Comparison of ENCODE assay signal across 9 mouse cellular contexts in the genomic region with DNA sequence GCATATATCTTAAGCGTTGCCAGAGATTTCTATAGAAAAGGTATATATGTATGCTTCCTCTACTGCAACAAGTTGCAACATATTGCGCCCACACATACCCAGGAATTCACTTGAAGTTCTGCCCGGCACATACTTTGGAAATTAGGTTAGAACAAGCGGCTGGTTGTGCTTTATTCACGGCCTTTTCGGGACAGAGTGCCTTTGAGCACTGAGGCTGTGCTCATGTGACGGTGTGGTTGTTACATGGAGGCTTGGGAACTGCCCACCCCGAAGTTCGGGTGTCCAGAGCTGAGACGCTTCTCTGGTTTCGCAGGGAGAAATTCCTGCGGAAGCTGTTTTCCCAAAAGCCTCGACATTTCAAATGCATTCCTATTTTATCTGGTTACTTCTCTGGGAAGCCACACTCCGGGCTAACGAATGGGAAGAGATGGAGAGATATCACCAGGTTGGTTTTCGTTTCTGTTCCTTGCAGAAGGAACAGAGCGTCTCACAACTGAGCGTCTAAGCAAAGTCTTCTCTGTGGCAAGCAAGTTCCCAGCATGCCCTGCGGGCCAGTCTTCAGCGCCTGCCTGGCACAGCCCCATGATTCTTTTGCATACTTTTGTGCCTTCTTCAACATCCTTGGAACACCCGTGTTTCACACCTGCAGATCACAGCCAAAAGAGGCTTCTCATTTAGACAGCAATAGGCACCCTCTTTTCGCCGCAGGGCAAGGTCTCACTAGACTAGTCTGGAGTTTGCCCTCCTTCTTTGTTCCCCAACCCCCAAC. TPM values are rescaled to one million over a fixed set of nuclear protein-coding genes. Genes with fewer than 3 reads are reported as not detected.
DNase-seq lines count a peak whose midpoint lies in the region; ATAC-seq and TF ChIP-seq lines count a peak whose summit lies in the region.
"Had no signal": no experiment of that assay in that cellular context is flagged by ENCODE, and none has a peak within 500 bp of the region (broad histone marks: within the 10 kb centered on the region; RNA-seq: fewer than 3 reads in every experiment).

No protein-coding gene starts in this region.

- no peaks in the 10 kb centered on the region for H3K36me3 ChIP-seq in liver, embryonic 11.5 days (ENCODE audit: control insufficient read depth, insufficient read depth, low read length)
- H3K36me3 ChIP-seq in stomach, postnatal 0 days (ENCODE audit: control insufficient read depth, insufficient read depth, low read length), result no peaks in the 10 kb centered on the region
- H3K36me3 ChIP-seq: neural tube, embryonic 13.5 days had no signal

- peak; percentile 57 for DNase-seq in 3T3-L1 (ENCODE audit: low read depth, low spot score)
- peak; percentile 31 for DNase-seq in heart, postnatal 4 days
- DNase-seq in liver, embryonic 11.5 days (ENCODE audit: low spot score), result no peak
- peak; percentile 61 for DNase-seq in stomach, postnatal 0 days (ENCODE audit: low spot score)
- DNase-seq in layer of hippocampus, adult 9-11 months, result no peak
- DNase-seq in gastrocnemius, postnatal 36 days, result no peak
- no peak for DNase-seq in embryo, embryonic 11 days

- H3K4me3 ChIP-seq in liver, embryonic 11.5 days (ENCODE audit: low read depth, low read length), result peak overlapping the region; percentile 8; the same call in 1 of the 2 replicates
- H3K4me3 ChIP-seq in stomach, postnatal 0 days (ENCODE audit: low read depth, low read length), result peak overlapping the region; percentile 21
- H3K4me3 ChIP-seq: neural tube, embryonic 13.5 days had no signal

- peak; percentile 62 for ATAC-seq in CD4-positive, CD25-positive, alpha-beta regulatory T cell, adult 4 months
- ATAC-seq in liver, embryonic 11.5 days (replicated peaks; ENCODE audit: low FRiP score), result no peak
- peak; percentile 60; the same call in 1 of the 2 replicates for ATAC-seq in stomach, postnatal 0 days (ENCODE audit: low FRiP score, low TSS enrichment)

- H3K27ac ChIP-seq in liver, embryonic 11.5 days (ENCODE audit: low read depth, low read length), result no peak overlapping the region
- H3K27ac ChIP-seq in stomach, postnatal 0 days (replicated peaks), result peak overlapping the region; percentile 73
- H3K27ac ChIP-seq: neural tube, embryonic 13.5 days had no signal

- TF ChIP-seq EP300 in stomach, postnatal 0 days (optimal IDR thresholded peaks at IDR 0.05), result no peak

- no peak overlapping the region for H3K9ac ChIP-seq in liver, embryonic 11.5 days (ENCODE audit: low read depth, low read length)
- H3K9ac ChIP-seq in stomach, postnatal 0 days (ENCODE audit: low read length), result 0 out of 2 replicates have a peak overlapping the region, but pooled peaks have one; percentile 41
- H3K9ac ChIP-seq: neural tube, embryonic 13.5 days had no signal

- no peaks in the 10 kb centered on the region; the same call in 1 of the 2 replicates for H3K4me1 ChIP-seq in liver, embryonic 11.5 days (replicated peaks; ENCODE audit: control insufficient read depth, insufficient read depth, low read length)
- H3K4me1 ChIP-seq in stomach, postnatal 0 days (replicated peaks; ENCODE audit: control insufficient read depth, insufficient read depth), result peaks cover 2% of the 10 kb centered on the region; the same call in 1 of the 2 replicates

- H3K4me2 ChIP-seq in liver, embryonic 11.5 days, result peak overlapping the region; percentile 41
- peak overlapping the region; percentile 42 for H3K4me2 ChIP-seq in stomach, postnatal 0 days (replicated peaks; ENCODE audit: low read depth)
- H3K4me2 ChIP-seq: neural tube, embryonic 13.5 days had no signal

- intact Hi-C loops in gastrocnemius, postnatal 36 days (cut with DNase I), result no loop called here

- no peaks in the 10 kb centered on the region for H3K9me3 ChIP-seq in liver, embryonic 11.5 days (ENCODE audit: control insufficient read depth, low read length)
- H3K9me3 ChIP-seq in stomach, postnatal 0 days (ENCODE audit: control insufficient read depth, low read length), result no peaks in the 10 kb centered on the region
- H3K9me3 ChIP-seq: neural tube, embryonic 13.5 days had no signal

- 53% methylated on average over 23 of the region's 23 CpGs for WGBS in liver, embryonic 11.5 days
- 29% methylated on average over 23 of the region's 23 CpGs for WGBS in stomach, postnatal 0 days

- TF ChIP-seq CTCF in stomach, postnatal 0 days (IDR thresholded peaks at IDR 0.05; ENCODE audit: low read depth), result no peak

- H3K27me3 ChIP-seq in liver, embryonic 11.5 days (replicated peaks; ENCODE audit: control insufficient read depth, insufficient read depth, low read length), result no peaks in the 10 kb centered on the region
- no peaks in the 10 kb centered on the region for H3K27me3 ChIP-seq in stomach, postnatal 0 days (ENCODE audit: control insufficient read depth, insufficient read depth, low read length)
- H3K27me3 ChIP-seq: neural tube, embryonic 13.5 days had no signal

RNA-seq across cellular contexts. Expression of a gene that starts 48.5 kb away (rescaled TPM):
- polyA plus RNA-seq in CD4-positive, CD25-positive, alpha-beta regulatory T cell, adult 4 months (2017; shearing (Covaris generic)), result 1 to 10 TPM; 2.1 to 2.5 TPM
- total RNA-seq in heart, postnatal 4 days (2021), result 1 to 10 TPM; 7.6 TPM
- polyA plus RNA-seq in liver, embryonic 11.5 days (2014; fragmentation: Nextera tagmentation; extraction: Ambion mirVana), result 20.7 and 24.4 TPM in 2 replicates
- polyA plus RNA-seq in stomach, postnatal 0 days (2015; fragmentation: Nextera tagmentation; extraction: Ambion mirVana), result 8.2 and 9.3 TPM in 2 replicates
- 1 to 10 TPM; 5.0 to 6.5 TPM for total RNA-seq in gastrocnemius, postnatal 36 days (2021)

Comparison
In these comparisons a context has a peak if more than half of its experiments do, and no peak if none do; other contexts are left out.
1. DNase-seq: peak in 3T3-L1 (single experiment), heart, postnatal 4 days (single experiment) and stomach, postnatal 0 days (single experiment); none in liver, embryonic 11.5 days (single experiment), layer of hippocampus, adult 9-11 months (single experiment), gastrocnemius, postnatal 36 days (0 of 2) and embryo, embryonic 11 days (single experiment).